Mouse (Mus musculus): ENCODE measurements around the gene Nmrk2.

GRCm38 (mm10) chr10:81184765-81185164 is 17.1 kb downstream of the Nmrk2 start:
- no peak for TF ChIP-seq POLR2A (IDR thresholded peaks at IDR 0.05; ENCODE audit: control insufficient read depth, extremely low read depth, insufficient read depth, low read length, poor library complexity)
- TF ChIP-seq CTCF (IDR thresholded peaks at IDR 0.05; ENCODE audit: borderline replicate concordance, control insufficient read depth, extremely low read depth, insufficient read depth, low read length, poor library complexity), result no peak

Data from thymus, adult 2 months (tissue).